Mouse (Mus musculus) testis, postnatal 10 days (tissue): ENCODE results near the gene Tmem139.

ENCODE experiments used
- DNase-seq: peaks from one replicate; pipeline ENCODE4 v3.0.0; 2021; ENCODE audit warnings: low spot score

The Tmem139 gene

DNA sequence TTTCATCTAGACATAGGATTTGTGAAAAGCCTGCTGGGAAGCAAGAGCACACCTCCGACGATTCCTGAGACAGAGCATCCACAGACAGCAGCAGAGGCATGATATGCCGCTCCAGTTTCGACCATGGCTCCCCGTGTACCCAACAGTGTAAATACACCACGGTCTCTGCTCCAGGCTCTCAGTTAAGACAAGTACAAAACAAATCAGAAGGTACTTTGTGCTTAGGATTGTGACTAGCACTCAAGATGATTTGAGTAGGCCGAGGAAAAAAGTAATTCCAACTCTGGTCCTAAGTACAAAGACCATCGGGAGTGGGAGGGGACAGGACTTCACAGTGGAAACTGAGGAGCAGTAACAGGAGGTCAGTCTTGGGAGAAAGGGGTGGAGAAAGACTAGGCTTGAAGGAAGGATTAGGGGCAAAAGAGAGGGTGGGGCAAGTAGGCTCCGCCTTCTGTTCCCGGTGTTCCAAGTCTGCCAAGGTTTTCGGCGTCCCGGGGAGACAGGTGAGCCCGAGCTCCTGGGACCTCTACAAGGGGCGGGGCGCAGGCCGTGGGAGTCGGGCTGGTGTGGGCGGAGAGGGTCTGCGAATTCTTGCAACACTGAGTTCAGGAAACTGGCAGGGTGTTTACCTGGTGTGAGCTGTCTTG lies at the start of gene Tmem139:
TSS of gene Tmem139 (plus strand) at position 447 of the 647 bp plus-strand sequence.
- no peak for DNase-seq

DNA sequence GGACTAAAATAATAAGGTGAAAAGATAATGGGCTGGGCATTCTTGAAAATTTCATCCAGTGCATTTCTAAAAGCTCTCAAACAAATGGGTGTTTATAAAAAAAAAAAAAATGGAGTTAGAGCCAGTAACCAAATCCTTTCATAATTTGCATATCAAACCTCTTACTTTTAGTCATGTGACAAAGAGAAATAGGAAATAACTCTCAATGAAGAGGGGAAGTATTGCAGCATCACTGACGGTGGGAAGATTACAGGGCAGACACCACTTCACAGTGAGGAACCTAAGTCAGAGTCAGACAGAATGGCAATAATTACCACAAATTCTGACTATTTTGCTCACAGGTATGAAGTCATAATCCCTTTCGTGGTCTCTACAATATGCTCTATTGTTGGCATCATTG lies 46.7 kb upstream of the Tmem139 start, which contains the start of gene Tas2r144:
TSS of gene Tas2r144 (plus strand) at position 301 of the 400 bp plus-strand sequence.
- DNase-seq = no peak

DNA sequence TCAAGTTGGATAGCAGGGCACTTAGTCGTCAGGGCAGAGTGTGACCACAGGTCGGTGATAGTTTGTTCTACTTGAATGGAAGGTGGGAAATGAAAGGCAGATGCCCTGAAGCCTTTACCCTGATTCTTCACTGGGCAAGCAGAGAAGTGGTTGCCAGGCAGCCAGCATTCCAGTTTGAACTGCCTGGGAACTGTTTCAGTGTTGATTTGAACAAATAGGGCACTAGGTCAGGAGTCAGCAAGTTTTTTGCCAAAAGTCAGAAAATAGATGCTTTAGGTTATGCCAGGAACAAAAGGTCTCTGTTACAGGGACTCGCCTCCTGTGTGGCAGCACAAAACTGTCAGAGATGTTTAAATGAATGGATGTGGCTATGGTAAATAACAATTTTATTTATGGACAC lies 39.5 kb upstream of the Tmem139 start:
- no peak for DNase-seq

DNA sequence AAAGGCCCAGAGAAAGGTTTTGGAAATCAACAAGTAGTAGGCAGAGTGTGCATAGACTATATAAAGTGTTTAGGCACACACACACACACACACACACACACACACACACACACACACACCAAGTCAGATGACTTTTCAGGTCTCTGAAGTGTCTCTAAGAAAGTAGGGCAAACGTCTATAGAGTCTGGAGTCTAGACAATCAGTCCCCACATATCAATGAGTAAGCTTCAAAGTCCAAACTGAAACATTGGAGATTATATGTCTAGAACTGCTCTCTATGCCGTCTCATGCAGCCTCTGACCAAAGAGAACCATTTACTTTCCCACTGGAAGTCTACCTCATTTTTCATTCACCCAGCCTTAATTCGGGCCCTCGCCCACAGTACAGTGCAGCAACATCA lies 36.7 kb upstream of the Tmem139 start:
- DNase-seq = no peak

DNA sequence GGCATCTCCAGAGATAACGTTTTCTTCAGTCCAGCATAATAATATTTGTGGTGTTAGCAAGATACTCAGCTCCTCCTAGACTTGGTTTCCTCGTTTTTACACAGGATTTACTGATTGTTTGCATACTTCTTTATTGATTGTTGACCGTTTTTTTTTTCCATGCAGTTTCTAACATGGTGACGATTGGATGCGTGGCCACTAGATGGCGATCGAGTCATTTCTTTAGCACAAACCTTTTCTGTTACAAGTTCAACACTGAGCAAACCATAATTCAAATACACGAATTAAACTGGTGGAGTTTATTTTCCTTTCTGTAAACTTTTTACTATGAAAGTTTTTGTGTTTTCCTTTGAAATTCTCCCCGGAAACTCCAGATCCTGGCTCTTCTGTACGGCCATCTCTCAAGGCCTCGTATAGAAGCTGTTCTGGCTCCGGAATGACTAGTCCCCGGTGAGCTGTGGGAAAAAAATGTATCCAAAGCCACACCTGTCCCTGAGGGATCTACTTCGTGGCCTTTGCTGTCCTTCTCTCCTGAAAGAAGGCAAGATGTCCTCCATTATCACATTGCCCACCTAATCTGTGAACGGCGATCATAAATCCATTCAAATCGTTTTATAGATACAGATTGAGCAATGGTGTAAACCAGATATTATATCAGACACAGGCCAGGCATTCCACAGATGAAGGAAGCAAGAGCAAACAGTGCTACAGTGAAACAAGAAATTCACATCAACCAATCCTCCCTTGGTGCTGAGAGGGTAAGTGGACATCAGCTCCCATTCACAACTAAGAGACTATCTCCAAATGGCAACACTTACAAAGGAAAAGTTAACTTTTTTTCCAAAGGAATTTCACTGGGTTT lies 34.3 kb upstream of the Tmem139 start:
- DNase-seq = peak; percentile 83

DNA sequence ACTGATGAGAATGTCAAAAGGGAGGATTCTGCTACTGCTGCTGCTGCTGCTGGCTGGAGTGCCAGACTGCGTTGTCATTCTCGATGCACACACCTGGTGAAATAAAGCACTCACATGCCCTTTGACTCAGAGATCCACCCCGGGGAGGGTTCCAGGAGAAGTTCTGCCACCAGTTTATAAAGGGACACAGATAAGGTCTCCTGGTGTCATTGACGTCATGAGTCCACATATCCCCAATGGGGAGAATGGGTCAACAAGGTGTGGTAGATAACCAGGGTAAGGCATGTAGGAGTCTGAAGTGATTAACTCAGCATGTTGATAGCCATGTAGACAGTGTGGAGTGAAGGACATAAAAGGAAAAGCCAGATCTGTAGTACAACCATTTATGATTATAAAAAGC lies 32.2 kb upstream of the Tmem139 start:
- no peak for DNase-seq

DNA sequence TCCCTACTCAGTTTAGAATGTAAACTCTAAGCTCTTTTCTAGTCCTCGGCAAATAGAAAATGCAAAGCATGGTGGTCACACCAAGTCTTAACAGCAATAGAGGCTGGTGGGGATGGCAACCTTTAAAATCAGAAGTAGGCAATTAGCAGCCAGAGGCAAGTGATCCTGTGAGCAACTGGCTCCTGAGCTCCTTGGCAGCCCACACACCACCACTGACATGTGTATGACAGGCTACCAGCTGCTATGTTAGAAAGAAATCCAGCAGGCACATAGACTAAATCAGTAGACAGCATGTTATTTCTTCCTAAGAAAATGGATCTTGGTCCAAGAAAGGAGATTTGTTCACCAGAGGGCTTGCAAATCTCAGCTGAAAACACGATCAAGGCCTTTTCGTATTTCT lies 30.6 kb upstream of the Tmem139 start:
- no peak for DNase-seq

DNA sequence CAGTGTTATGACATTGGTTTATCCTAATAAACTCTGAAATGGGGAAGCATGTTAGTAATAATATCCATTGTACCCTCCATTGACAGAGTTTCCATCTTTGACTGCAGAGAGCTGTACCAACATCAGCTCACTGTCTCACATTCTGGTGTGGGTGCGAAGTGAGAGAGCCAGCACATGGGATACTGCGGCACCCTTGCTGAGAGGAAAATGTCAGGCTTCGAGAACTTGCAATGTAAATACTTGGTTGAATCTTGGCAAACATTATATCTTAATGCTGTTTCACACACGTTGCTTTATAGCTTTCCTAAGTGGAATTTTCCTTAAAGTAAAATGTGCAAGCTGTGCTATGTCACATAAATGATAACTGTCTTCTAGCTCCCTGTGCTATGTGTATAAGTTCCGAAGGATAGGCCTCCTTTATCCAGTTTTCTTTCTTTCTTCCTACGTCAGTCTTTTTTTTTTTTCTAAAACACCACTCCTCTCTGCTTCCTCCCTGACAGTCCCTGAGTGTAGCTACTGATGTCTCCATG lies 24.4 kb upstream of the Tmem139 start:
- no peak for DNase-seq

DNA sequence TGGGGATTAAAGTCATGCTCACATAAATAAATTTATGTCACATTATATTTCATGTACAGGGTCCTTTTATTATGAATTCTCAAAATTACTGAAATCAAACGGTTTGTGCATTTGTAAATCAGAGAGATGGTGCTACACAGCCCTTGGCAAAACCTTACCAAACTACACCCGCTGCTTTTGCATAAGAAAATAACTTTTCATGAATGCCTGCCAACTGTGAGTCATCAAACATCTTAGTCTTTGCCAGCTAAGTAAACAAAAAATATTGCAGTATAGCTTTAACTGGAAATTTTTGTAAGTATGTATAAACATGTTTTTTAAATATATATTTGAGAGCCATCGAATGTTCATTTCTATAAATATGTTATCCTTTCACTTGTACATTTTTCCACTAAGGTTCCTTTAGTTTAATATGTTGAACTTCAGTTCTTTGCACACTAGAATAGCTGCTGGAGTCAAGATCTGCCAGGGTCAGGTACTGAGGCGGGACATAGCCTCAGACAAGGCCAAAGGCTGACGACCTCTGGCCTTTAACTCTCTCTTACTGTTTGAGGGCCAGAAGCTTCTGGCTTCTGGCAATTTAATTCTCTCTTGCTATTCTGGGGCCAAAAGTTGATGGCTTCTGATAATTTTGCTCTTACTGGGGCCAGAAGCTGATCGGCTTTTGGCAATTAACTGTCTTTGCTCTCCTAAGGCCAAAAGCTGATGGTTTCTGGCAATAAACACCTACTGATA lies 20.3 kb upstream of the Tmem139 start:
- no peak for DNase-seq

DNA sequence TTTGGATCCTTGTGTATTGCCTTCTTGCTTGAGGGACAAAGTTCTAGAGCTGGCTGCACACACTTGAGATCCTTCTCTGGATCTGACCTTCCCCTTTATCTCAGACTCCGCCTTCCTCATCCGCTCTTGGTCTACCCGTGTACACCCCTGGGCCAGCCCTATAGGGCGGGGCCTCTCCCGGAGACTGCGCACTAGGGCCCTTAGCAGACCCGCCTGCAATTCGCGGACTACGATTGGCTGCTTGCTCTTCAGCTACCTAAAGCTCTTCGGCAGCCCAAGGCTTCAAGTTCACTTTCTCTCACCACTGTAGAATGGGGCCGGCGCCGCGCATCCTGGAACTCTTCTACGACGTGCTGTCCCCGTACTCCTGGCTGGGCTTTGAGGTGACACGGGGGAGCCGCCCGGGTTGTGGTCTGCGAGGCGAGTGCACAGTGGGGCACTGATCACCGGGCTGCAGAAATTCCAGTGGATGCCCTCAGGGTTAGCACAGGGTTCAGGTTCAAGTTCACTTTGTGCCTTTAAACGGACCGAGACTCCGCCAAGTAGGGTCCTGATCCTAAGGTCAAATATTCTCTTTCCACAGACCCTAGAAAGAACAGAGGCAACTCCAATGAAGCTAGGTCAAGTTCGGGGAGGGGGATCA lies 15.9 kb upstream of the Tmem139 start, which contains the start of gene Gstk1:
TSS of gene Gstk1 (plus strand) at position 225 of the 643 bp plus-strand sequence.
- peak; percentile 77 for DNase-seq

DNA sequence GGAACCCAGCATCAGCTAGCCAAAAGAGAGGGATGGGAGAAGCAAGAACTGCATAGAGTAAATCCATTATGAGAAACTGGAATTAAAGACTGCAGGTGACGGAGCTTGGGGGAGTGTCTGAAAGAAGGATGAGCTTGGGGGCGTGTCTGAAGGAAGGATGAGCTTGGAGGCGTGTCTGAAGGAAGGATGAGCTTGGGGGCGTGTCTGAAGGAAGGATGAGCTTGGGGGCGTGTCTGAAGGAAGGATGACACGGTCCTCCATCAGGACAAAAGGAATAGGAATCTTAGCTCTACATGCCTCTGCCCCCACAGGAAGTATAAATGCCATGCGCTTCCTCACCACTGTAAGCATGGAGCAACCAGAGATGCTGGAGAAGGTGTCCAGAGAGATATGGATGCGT lies 14.6 kb upstream of the Tmem139 start:
- no peak for DNase-seq

DNA sequence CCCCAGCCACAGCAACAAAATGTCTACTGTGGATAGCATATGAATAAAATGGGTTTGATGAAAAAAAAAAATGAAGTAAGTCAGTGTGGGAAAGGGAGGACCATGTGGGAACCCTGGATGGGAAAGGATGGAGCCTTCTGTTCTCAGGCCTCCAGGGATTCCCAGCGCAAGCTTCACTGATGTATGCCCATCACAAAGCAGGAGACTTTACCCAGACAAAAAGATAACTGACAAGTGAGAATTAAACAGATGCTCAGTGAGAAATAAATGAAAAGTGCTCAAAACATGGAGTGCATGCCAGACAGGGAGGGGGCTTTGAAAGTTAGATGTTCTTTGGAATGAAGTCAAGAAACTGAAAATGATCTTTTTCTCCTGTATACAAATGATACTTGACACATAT lies 13.8 kb upstream of the Tmem139 start:
- no peak for DNase-seq

DNA sequence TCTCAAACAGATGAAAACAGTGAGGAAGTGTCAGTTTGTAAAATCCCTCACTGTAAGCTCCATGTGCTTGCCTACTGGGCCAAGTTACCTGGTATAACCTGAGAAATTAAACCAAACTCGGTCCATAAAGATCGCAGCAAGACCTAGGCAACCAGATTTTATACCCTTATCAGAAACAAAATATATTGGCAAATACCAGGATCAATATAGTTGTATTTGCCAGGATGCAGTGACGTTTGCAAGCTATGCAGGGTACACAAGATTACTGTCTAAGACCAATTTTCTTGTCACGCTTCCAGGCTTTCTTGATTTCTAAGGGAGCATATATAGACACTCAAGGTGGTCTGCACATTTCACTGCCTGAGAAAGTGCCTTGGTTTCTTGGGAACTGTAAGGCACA lies 10.0 kb upstream of the Tmem139 start:
- DNase-seq = no peak

DNA sequence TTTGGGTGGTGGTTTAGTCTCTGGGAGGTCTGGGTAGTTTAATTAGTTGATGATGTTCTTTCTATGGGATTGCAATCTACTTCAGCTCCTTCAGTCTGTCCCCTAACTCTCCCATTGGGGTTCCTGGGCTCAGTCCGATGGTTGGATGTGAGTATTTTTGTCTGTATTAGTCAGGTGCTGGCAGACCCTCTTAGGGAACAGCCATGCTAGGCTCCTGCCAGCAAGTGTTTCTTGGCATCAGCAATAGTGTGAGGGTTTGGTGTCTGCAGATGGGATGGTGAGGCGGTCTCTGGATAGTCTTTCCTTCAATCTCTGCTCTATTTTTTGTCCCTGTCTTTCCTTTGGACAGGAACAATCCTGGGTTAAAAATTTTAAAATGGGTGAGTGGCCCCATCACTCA lies 8.7 kb upstream of the Tmem139 start:
- no peak for DNase-seq

DNA sequence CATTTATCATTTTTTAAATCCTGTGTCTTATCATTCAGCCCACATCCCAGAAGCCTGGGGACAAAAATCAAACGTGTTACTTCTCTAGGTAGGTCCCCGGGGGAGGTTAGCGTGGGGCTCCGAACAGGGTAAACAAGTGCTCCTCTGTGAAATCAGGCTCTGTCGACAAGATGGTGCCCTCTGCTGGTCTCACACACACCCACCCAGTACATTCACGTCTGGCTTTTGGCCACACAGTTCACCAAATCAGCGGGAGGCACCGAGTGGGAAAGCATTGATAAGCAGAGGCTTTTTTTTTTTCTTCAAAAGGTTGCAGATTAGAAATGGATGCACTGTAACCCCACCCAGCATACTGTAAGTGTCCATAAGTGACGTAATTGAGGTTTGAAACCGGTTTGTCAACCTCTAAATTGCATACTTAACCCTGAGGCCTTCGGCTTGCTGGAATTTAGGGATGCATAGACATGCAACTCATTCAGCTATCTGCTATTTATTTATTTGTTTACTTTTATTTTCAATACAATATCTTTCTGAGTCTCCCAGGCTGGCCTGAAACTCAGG lies 4.4 kb upstream of the Tmem139 start:
- DNase-seq = peak; percentile 67

DNA sequence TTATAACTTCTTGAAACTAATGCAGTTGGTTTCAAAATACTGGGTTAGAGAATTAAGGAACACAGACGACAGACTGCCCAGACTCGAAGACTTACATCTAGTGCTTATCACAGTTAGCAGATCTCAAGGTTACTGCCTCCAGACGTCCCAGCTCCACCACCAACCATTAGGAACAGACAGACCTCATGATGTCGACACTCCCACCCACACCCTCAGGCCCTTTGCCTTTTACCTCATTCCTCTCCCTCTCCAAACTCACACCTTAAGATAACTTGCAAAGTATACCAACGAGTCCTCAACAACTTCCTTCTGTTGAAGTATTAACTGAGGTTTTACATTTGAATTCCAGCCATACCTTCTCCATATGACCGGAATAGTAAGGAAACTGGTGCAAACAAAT lies 1.3 kb upstream of the Tmem139 start:
- DNase-seq = no peak

DNA sequence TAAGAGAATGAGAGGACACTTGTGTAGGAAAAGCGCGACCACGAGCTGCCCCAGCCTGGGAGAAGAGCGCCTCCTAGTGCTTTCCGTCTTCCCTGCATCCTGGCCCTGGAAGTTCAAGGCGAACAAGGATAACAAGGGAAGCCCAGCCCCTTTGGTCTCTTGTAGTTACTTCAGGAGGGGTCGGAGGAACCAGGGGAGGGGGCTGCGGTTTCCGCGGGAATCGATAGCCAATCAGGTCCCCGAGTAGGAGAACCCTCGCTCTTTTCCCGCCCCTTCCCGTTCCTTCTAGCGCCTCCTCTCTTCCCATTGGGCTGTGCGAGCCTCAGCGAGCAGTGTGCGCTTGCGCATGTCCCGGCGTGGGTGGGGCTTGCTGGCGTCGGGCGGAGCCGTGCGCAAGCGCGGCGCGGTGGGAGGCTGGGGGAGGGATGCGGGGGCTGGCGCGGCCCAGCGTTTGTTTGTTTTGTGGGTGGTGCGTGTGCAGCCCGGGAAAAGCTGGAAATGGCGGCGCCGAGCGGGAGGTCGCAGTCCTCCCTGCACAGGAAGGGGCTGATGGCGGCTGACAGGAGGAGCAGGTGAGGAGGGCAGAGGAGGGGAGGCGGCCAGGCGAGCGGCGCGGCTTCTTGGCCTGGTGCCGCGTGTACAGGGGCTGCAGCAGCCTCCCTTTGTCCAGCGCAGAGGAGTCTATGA lies 3.0 kb downstream of the Tmem139 start, which contains the start of gene Casp2:
TSS of gene Casp2 (plus strand) at position 360 of the 687 bp plus-strand sequence.
- DNase-seq = peak; percentile 99

DNA sequence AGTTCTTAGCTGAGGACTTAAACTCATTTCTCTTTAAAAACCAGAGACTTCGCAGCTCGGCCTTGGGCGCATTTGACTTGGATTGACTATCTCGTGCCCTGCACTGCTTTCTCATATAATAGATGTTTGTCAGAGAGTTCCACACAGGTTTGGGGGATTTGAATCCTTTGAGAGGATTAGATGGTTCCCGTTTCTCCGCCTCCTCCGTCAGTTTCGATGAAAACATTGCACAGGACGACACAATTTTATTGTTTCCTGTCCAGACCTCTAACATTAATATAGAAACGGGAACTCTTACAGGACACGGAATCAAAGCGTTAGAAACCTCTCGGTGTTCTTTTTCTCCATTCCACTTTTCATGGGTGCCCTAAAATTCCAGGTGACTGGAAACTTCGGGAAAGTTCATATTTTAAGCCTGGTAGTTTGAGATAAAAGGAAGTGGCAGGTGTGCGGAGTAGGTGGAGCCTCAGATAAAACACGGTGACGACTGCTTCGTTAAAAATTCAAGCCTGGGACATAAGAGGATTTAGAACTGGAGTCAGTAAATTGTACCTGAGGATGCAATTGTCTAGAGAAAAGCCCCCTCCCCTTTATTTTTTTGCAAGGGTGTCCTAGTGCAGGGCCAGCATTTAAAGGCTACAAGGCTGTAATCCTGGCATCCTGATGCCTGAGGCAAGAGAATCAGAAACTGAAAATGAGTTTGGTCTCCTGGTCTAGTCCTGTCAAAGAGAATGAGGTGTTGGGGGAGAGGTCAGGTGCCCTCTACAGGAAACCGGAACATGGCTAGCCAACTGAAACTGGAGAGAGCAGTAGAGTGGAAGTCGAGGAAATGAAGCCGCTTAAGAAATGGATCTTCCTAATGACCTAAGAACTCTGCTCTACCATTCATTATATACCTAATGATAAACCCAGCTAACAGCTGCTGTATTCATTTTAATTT lies 3.9 kb downstream of the Tmem139 start:
- DNase-seq = no peak

DNA sequence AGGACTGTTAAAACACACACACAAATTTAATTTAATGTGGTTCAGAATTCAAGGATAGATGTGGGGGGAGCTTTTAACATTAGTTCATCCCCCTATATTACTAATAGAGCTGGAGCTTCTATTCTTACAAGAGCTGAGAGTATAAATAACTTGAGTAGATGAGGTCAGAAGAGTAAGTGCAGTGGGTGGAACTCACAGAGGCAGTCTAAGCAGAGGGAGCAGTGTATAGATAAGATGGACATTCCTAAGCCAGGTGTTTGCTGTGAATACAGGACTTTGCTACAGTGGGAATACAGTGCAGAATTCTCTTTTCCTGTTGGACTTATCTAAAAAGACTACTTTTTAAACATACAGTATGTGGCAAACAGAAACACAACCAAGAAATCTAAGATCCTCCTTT lies 9.0 kb downstream of the Tmem139 start:
- no peak for DNase-seq

DNA sequence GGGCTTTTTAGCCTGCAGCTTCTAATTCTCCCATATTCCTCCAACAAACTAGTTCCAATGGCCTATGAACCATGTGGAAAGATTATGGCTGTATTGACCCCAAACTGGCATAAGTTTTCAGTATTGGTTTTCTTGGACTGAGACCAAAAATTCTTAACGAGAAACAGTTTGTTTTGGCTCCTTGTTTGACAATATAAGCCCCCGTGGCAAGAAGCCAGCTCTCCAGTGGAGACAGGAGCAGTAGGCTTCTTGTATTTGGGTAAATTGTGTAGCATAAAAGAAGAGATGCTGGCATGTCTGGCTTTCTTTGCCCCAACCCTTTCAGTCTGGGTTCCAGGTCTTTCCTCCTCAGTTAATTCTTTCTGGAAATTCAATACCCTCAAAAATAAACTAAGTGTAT lies 14.4 kb downstream of the Tmem139 start:
- DNase-seq = no peak
